Mouse (Mus musculus) hindbrain, embryonic 16.5 days (tissue): Measurements from ENCODE around the gene Naaa. TPM values are rescaled to one million over a fixed set of nuclear protein-coding genes. Genes with fewer than 3 reads are reported as not detected.

Experiments used
- ATAC-seq: fragments of 200-750 bp; cut with Nextera tagmentation; 2 replicates; pipeline ENCODE4 v1.8.0; 2017; ENCODE audit warnings: moderate TSS enrichment, moderate library complexity
- H3K27ac ChIP-seq: fragments of 300-500 bp; sonication (generic); 2 replicates; pipeline ENCODE4 v1.5.1; 2014; ENCODE audit warnings: low read depth, mild to moderate bottlenecking, control low read depth, low read length, moderate library complexity
- H3K27me3 ChIP-seq: fragments of 300-500 bp; sonication (generic); replicated peaks from 2 replicates; pipeline ENCODE4 v1.6.1; 2014; ENCODE audit warnings: low read length; ENCODE audit not compliant: control insufficient read depth, insufficient read depth
- H3K36me3 ChIP-seq: fragments of 300-500 bp; sonication (generic); 2 replicates; pipeline ENCODE4 v1.6.1; 2014; ENCODE audit warnings: mild to moderate bottlenecking, low read length, moderate library complexity, mixed read lengths; ENCODE audit not compliant: control insufficient read depth, insufficient read depth
- H3K4me1 ChIP-seq: fragments of 300-500 bp; sonication (generic); 2 replicates; pipeline ENCODE4 v1.6.1; 2014; ENCODE audit warnings: low read depth, low read length; ENCODE audit not compliant: control insufficient read depth, insufficient read depth
- H3K4me2 ChIP-seq: fragments of 300-500 bp; sonication (generic); 2 replicates; pipeline ENCODE4 v1.6.1; 2014; ENCODE audit warnings: mild to moderate bottlenecking, low read length, control low read depth, moderate library complexity
- H3K4me3 ChIP-seq: fragments of 300-500 bp; sonication (generic); 2 replicates; pipeline ENCODE4 v1.5.1; 2014; ENCODE audit warnings: mild to moderate bottlenecking, low read length, control low read depth, moderate library complexity
- H3K9ac ChIP-seq: fragments of 300-500 bp; sonication (generic); 2 replicates; pipeline ENCODE4 v1.6.1; 2014; ENCODE audit warnings: low read depth, mild to moderate bottlenecking, control low read depth, low read length, moderate library complexity
- H3K9me3 ChIP-seq: fragments of 300-500 bp; sonication (generic); 2 replicates; pipeline ENCODE4 v1.6.1; 2014; ENCODE audit warnings: mild to moderate bottlenecking, low read length, moderate library complexity; ENCODE audit not compliant: control insufficient read depth
- WGBS: fragments of 180-500 bp; shearing (Covaris S2); extraction: QIAGEN DNeasy Blood & Tissue Kit; methylation state at CpG from one replicate; pipeline ENCODE4 v1.1.7; 2014; 5-methylcytosine and 5-hydroxymethylcytosine counted together
- polyA plus RNA-seq: library from polyadenylated mRNA; unstranded; fragments of >200 nt; fragmentation: Nextera tagmentation; extraction: Ambion mirVana; gene quantifications from 2 replicates; pipeline ENCODE4 v1.2.1, GENCODE M21; 2015

The Naaa gene
- polyA plus RNA-seq, 1 experiment from 2014 or later = 28.5 TPM

GRCm38 (mm10) chr5:92282571-92282970, 4.6 kb upstream of the Naaa start:
- Histone ChIP-seq H3K27me3 (no peaks in the 10 kb centered on the region), H3K4me2 (no peak overlapping the region)

GRCm38 (mm10) chr5:92278942-92279537, 1.1 kb upstream of the Naaa start:
- Histone ChIP-seq H3K9ac (no peak overlapping the region), H3K36me3 (no peaks in the 10 kb centered on the region), H3K4me1 (peaks cover 5% of the 10 kb centered on the region), H3K27me3 (no peaks in the 10 kb centered on the region), H3K9me3 (no peaks in the 10 kb centered on the region), H3K27ac (no peak overlapping the region), H3K4me2 (no peak overlapping the region), H3K4me3 (no peak overlapping the region)
- 88% methylated on average over 10 of the region's 10 CpGs for WGBS
- no peak for ATAC-seq

More at GRCm38 (mm10) chr5:92282571-92282970, 4.6 kb upstream of the Naaa start:
- 80% methylated on average over 4 of the region's 4 CpGs for WGBS
- Histone ChIP-seq H3K36me3 (peaks cover 10% of the 10 kb centered on the region), H3K9ac (no peak overlapping the region), H3K27ac (no peak overlapping the region), H3K9me3 (no peaks in the 10 kb centered on the region), H3K4me3 (no peak overlapping the region), H3K4me1 (peaks cover 5% of the 10 kb centered on the region)
- no peak for ATAC-seq

- ATAC-seq = no peak
- Histone ChIP-seq H3K36me3 (no peaks in the 10 kb centered on the region), H3K4me3 (no peak overlapping the region), H3K9me3 (no peaks in the 10 kb centered on the region), H3K4me1 (no peaks in the 10 kb centered on the region), H3K27ac (no peak overlapping the region), H3K9ac (no peak overlapping the region), H3K4me2 (no peak overlapping the region), H3K27me3 (no peaks in the 10 kb centered on the region)
- 86% methylated on average over 7 of the region's 7 CpGs for WGBS
Measured at GRCm38 (mm10) chr5:92270496-92270895, 7.5 kb downstream of the Naaa start.

GRCm38 (mm10) chr5:92263761-92264359, 14.1 kb downstream of the Naaa start:
- Histone ChIP-seq H3K4me1 (peaks cover 8% of the 10 kb centered on the region), H3K4me3 (no peak overlapping the region), H3K9me3 (no peaks in the 10 kb centered on the region), H3K27me3 (no peaks in the 10 kb centered on the region), H3K9ac (no peak overlapping the region), H3K4me2 (no peak overlapping the region), H3K36me3 (no peaks in the 10 kb centered on the region), H3K27ac (peak overlapping the region; percentile 57; the same call in 1 of the 2 replicates)
- 9% methylated on average over 4 of the region's 4 CpGs for WGBS
- ATAC-seq = peak; percentile 95

- 92% methylated on average over 8 of the region's 8 CpGs for WGBS
- Histone ChIP-seq H3K9me3 (no peaks in the 10 kb centered on the region), H3K27ac (no peak overlapping the region)
Measured at GRCm38 (mm10) chr5:92262646-92263045, 15.3 kb downstream of the Naaa start.

GRCm38 (mm10) chr5:92256218-92256617, 21.8 kb downstream of the Naaa start, which contains the start of gene Ppef2:
Gene Ppef2 (minus strand): TSS chr5:92256278.
- no peak within 1 kb of the TSS for H3K4me3 ChIP-seq
- no peak within 1 kb of the TSS for H3K4me2 ChIP-seq
- 14% methylated on average over 6 of the region's 6 CpGs for WGBS
- H3K9ac ChIP-seq = no peak within 1 kb of the TSS
- H3K9me3 ChIP-seq = no peaks in the 10 kb centered on the region
- ATAC-seq = no peak
- H3K4me1 ChIP-seq = peaks cover 5% of the 10 kb centered on the region; the same call in 1 of the 2 replicates
- H3K27me3 ChIP-seq = no peaks in the 10 kb centered on the region
- no peaks in the 10 kb centered on the region for H3K36me3 ChIP-seq
- no peak within 1 kb of the TSS for H3K27ac ChIP-seq

More at GRCm38 (mm10) chr5:92262646-92263045, 15.3 kb downstream of the Naaa start:
- no peak for ATAC-seq
- Histone ChIP-seq H3K4me2 (no peak overlapping the region), H3K4me1 (peaks cover 8% of the 10 kb centered on the region), H3K27me3 (no peaks in the 10 kb centered on the region), H3K4me3 (no peak overlapping the region), H3K9ac (no peak overlapping the region), H3K36me3 (no peaks in the 10 kb centered on the region)

- no peak for ATAC-seq
- no peaks in the 10 kb centered on the region for H3K9me3 ChIP-seq
- H3K9ac ChIP-seq = no peak overlapping the region
- 64% methylated on average over 6 of the region's 6 CpGs for WGBS
- H3K27ac ChIP-seq = no peak overlapping the region
- H3K4me1 ChIP-seq = peaks cover 5% of the 10 kb centered on the region; the same call in 1 of the 2 replicates
- no peaks in the 10 kb centered on the region for H3K36me3 ChIP-seq
- no peak overlapping the region for H3K4me3 ChIP-seq
- no peak overlapping the region for H3K4me2 ChIP-seq
- H3K27me3 ChIP-seq = no peaks in the 10 kb centered on the region
Measured at GRCm38 (mm10) chr5:92254476-92254875, 23.5 kb downstream of the Naaa start.

- Histone ChIP-seq H3K4me3 (peak overlapping the region; percentile 23), H3K9ac (peak overlapping the region; percentile 39; the same call in 1 of the 2 replicates), H3K4me2 (peak overlapping the region; percentile 52), H3K9me3 (no peaks in the 10 kb centered on the region), H3K4me1 (peaks cover 5% of the 10 kb centered on the region; the same call in 1 of the 2 replicates), H3K27ac (no peak overlapping the region), H3K27me3 (no peaks in the 10 kb centered on the region), H3K36me3 (no peaks in the 10 kb centered on the region)
- 18% methylated on average over 18 of the region's 18 CpGs for WGBS
- peak; percentile 86 for ATAC-seq
Measured at GRCm38 (mm10) chr5:92252797-92253343, 25.1 kb downstream of the Naaa start.

- Histone ChIP-seq H3K4me1 (peaks cover 5% of the 10 kb centered on the region; the same call in 1 of the 2 replicates), H3K27ac (no peak overlapping the region), H3K4me2 (no peak overlapping the region), H3K27me3 (no peaks in the 10 kb centered on the region), H3K36me3 (no peaks in the 10 kb centered on the region), H3K9ac (no peak overlapping the region), H3K4me3 (no peak overlapping the region), H3K9me3 (no peaks in the 10 kb centered on the region)
- 92% methylated on average over 6 of the region's 6 CpGs for WGBS
- no peak for ATAC-seq
Measured at GRCm38 (mm10) chr5:92252031-92252430, 25.9 kb downstream of the Naaa start.
